Mouse (Mus musculus) liver, adult 2 months (tissue): ENCODE measurements at regions not wholly inside any gene's neighbourhood (a gene's known extent, or its start where the extent isn't known, plus 50 kb on each side); places are given as distances from the start of the nearest gene placed in this dataset.

Experiments
- CTCF ChIP-seq: fragments of 200-500 bp; IDR thresholded peaks from 2 replicates; pipeline ENCODE4 v1.5.1; 2011; ENCODE audit warnings: low read depth, low read length, control low read depth
- POLR2A ChIP-seq: fragments of 200-500 bp; IDR thresholded peaks from 2 replicates; pipeline ENCODE4 v1.6.1; 2011; ENCODE audit warnings: low read length, control low read depth; ENCODE audit not compliant: insufficient read depth; ENCODE audit errors: extremely low read depth

DNA sequence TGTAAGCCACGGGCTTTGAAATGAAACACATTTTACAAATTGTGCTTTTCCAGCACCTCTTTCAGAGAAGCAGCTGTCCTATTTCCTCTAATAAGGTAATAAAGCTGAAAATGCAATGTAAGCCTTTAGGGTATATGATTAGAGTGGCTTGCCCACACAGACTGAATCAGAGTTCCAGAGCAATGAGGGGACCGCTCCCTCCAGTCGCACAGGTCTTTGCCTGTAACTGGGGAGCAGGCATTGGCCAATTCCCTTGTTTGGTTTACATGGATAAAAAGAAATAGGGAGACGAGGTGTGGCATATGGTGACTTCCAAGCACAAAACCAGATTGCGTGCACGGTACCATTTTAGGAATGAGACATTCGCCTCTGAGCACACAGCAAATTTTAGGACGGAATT lies 112.7 kb upstream of the Frg1 start:
- TF ChIP-seq POLR2A (no peak), CTCF (no peak)
